Mouse (Mus musculus) thymus, adult 2 months (tissue): Measurements from ENCODE around the gene Gm47985. TPM values are rescaled to one million over a fixed set of nuclear protein-coding genes. Genes with fewer than 3 reads are reported as not detected.

Experiments used
- DNase-seq: peaks from one replicate; pipeline ENCODE4 v3.0.0; 2021
- H3K27ac ChIP-seq: fragments of 200-500 bp; 2 replicates; pipeline ENCODE4 v1.5.1; 2012; ENCODE audit warnings: low read length, control low read depth; ENCODE audit not compliant: control insufficient read depth, insufficient read depth
- H3K27me3 ChIP-seq: fragments of 200-500 bp; 2 replicates; pipeline ENCODE4 v1.6.1; 2012; ENCODE audit warnings: mild to moderate bottlenecking, low read length, moderate library complexity, mixed read lengths; ENCODE audit not compliant: control insufficient read depth, insufficient read depth
- H3K36me3 ChIP-seq: fragments of 200-500 bp; 2 replicates; pipeline ENCODE4 v1.6.1; 2012; ENCODE audit warnings: mild to moderate bottlenecking, low read length, moderate library complexity; ENCODE audit not compliant: control insufficient read depth, insufficient read depth
- H3K4me1 ChIP-seq: fragments of 200-500 bp; replicated peaks from 2 replicates; pipeline ENCODE4 v1.6.1; 2012; ENCODE audit warnings: low read length; ENCODE audit not compliant: control insufficient read depth, insufficient read depth
- H3K4me3 ChIP-seq: fragments of 200-500 bp; 2 replicates; pipeline ENCODE4 v1.5.1; 2012; ENCODE audit warnings: mild to moderate bottlenecking, low read length, control low read depth, moderate library complexity; ENCODE audit not compliant: control insufficient read depth, insufficient read depth
- CTCF ChIP-seq: fragments of 200-500 bp; IDR thresholded peaks from 2 replicates; pipeline ENCODE4 v1.5.1; 2012; ENCODE audit warnings: mild to moderate bottlenecking, control low read depth, low read length, moderate library complexity, borderline replicate concordance; ENCODE audit not compliant: control insufficient read depth, poor library complexity, insufficient read depth; ENCODE audit errors: extremely low read depth
- POLR2A ChIP-seq: fragments of 200-500 bp; IDR thresholded peaks from 2 replicates; pipeline ENCODE4 v1.6.1; 2012; ENCODE audit warnings: mild to moderate bottlenecking, low read length, control low read depth, moderate library complexity; ENCODE audit not compliant: control insufficient read depth, poor library complexity, insufficient read depth; ENCODE audit errors: extremely low read depth
- WGBS: fragments of 180-500 bp; shearing (Covaris S2); methylation state at CpG from one replicate; pipeline ENCODE4 v1.1.7; 2018; 5-methylcytosine and 5-hydroxymethylcytosine counted together
- polyA plus RNA-seq: library from polyadenylated mRNA; depleted of rRNA; stranded (reverse); fragments of >200 nt; gene quantifications from 2 replicates; pipeline ENCODE4 v1.2.3, GENCODE M21; 2012; rRNA removed

The Gm47985 gene
- polyA plus RNA-seq, 1 experiment = 0.13 TPM

- Histone ChIP-seq H3K4me1 (no peaks in the 10 kb centered on the region; the same call in none of the 2 replicates), H3K4me3 (no peak overlapping the region), H3K27me3 (no peaks in the 10 kb centered on the region), H3K36me3 (no peaks in the 10 kb centered on the region), H3K27ac (no peak overlapping the region)
- no peak for DNase-seq
- TF ChIP-seq POLR2A (no peak), CTCF (no peak)
- 93% methylated on average over 3 of the region's 3 CpGs for WGBS
These were observed 51.4 kb downstream of the Gm47985 start for GRCm38 (mm10) chr1:151233756-151234155.

Other genes with a start within 250 kb of the Gm47985 start
- gene Hmcn1, start 189.1 kb upstream of the Gm47985 start, polyA plus RNA-seq = 0.34 and 0.92 TPM in 2 replicates
- gene Gm8947, start 9.8 kb downstream of the Gm47985 start, polyA plus RNA-seq = not detected in 2 replicates
- gene Gm47995, start 15.9 kb downstream of the Gm47985 start, polyA plus RNA-seq = not detected in 2 replicates
- not detected in 2 replicates for gene 3110040M04Rik, start 21.6 kb downstream of the Gm47985 start, polyA plus RNA-seq
- not detected in 2 replicates for gene Gm47996, start 27.6 kb downstream of the Gm47985 start, polyA plus RNA-seq
- 85.7 and 93.8 TPM in 2 replicates for gene Ivns1abp, start 161.9 kb downstream of the Gm47985 start, polyA plus RNA-seq
- 7.7 and 10.2 TPM in 2 replicates for gene Swt1, start 245.9 kb downstream of the Gm47985 start, polyA plus RNA-seq
- gene Trmt1l, start 246.0 kb downstream of the Gm47985 start, polyA plus RNA-seq = 21.8 and 22.9 TPM in 2 replicates